Mouse (Mus musculus): ENCODE results near the gene Fstl1.

The Fstl1 gene

GRCm38 (mm10) chr16:37776860-37777651 lies at the start of gene Fstl1:
Gene Fstl1, plus strand, starts transcription at chr16:37776873.
- DNase-seq (ENCODE audit: extremely low spot score, low read depth, low spot score), result no peak

GRCm38 (mm10) chr16:37728674-37729073 lies 48.0 kb upstream of the Fstl1 start:
- DNase-seq (ENCODE audit: extremely low spot score, low read depth, low spot score), result no peak

- DNase-seq (ENCODE audit: extremely low spot score, low read depth, low spot score), result no peak
Observed at GRCm38 (mm10) chr16:37729381-37730150, 47.1 kb upstream of the Fstl1 start.

GRCm38 (mm10) chr16:37730293-37730835 lies 46.3 kb upstream of the Fstl1 start:
- no peak for DNase-seq (ENCODE audit: extremely low spot score, low read depth, low spot score)

GRCm38 (mm10) chr16:37731431-37731830 lies 45.2 kb upstream of the Fstl1 start:
- no peak for DNase-seq (ENCODE audit: extremely low spot score, low read depth, low spot score)

- no peak for DNase-seq (ENCODE audit: extremely low spot score, low read depth, low spot score)
Observed at GRCm38 (mm10) chr16:37732023-37732761, 44.5 kb upstream of the Fstl1 start.

GRCm38 (mm10) chr16:37740076-37740475 lies 36.6 kb upstream of the Fstl1 start:
- no peak for DNase-seq (ENCODE audit: extremely low spot score, low read depth, low spot score)

- DNase-seq (ENCODE audit: extremely low spot score, low read depth, low spot score), result no peak
Observed at GRCm38 (mm10) chr16:37742266-37742665, 34.4 kb upstream of the Fstl1 start.

GRCm38 (mm10) chr16:37752876-37753275 lies 23.8 kb upstream of the Fstl1 start:
- DNase-seq (ENCODE audit: extremely low spot score, low read depth, low spot score), result no peak

- DNase-seq (ENCODE audit: extremely low spot score, low read depth, low spot score), result no peak
Observed at GRCm38 (mm10) chr16:37753809-37754208, 22.9 kb upstream of the Fstl1 start.

- no peak for DNase-seq (ENCODE audit: extremely low spot score, low read depth, low spot score)
Observed at GRCm38 (mm10) chr16:37754483-37754882, 22.2 kb upstream of the Fstl1 start.

GRCm38 (mm10) chr16:37757223-37757622 lies 19.4 kb upstream of the Fstl1 start:
- no peak for DNase-seq (ENCODE audit: extremely low spot score, low read depth, low spot score)

- DNase-seq (ENCODE audit: extremely low spot score, low read depth, low spot score), result no peak
Observed at GRCm38 (mm10) chr16:37763797-37764196, 12.9 kb upstream of the Fstl1 start.

- DNase-seq (ENCODE audit: extremely low spot score, low read depth, low spot score), result no peak
Observed at GRCm38 (mm10) chr16:37776166-37776859, 360 bp upstream of the Fstl1 start.

- DNase-seq (ENCODE audit: extremely low spot score, low read depth, low spot score), result no peak
Observed at GRCm38 (mm10) chr16:37777796-37778475, 1.3 kb downstream of the Fstl1 start.

GRCm38 (mm10) chr16:37778529-37778928 lies 1.9 kb downstream of the Fstl1 start:
- DNase-seq (ENCODE audit: extremely low spot score, low read depth, low spot score), result no peak

GRCm38 (mm10) chr16:37779651-37780280 lies 3.1 kb downstream of the Fstl1 start:
- DNase-seq (ENCODE audit: extremely low spot score, low read depth, low spot score), result no peak

GRCm38 (mm10) chr16:37780386-37780785 lies 3.7 kb downstream of the Fstl1 start:
- DNase-seq (ENCODE audit: extremely low spot score, low read depth, low spot score), result no peak

GRCm38 (mm10) chr16:37780911-37781310 lies 4.2 kb downstream of the Fstl1 start:
- DNase-seq (ENCODE audit: extremely low spot score, low read depth, low spot score), result no peak

GRCm38 (mm10) chr16:37784526-37784925 lies 7.9 kb downstream of the Fstl1 start:
- DNase-seq (ENCODE audit: extremely low spot score, low read depth, low spot score), result no peak

Measured in hindlimb bud, embryonic 11.5 days (tissue).